8 mouse cellular contexts compared by ENCODE assay signal in genomic region chr7:45555787-45556186, GRCm38 (mm10). TPM values are rescaled to one million over a fixed set of nuclear protein-coding genes. Genes with fewer than 3 reads are reported as not detected.
DNase-seq lines count a peak whose midpoint lies in the region; ATAC-seq lines count a peak whose summit lies in the region.

No protein-coding gene starts in this region.

- peaks cover 23% of the 10 kb centered on the region for H3K4me1 ChIP-seq in limb, embryonic 10.5 days

- peak; percentile 63 for DNase-seq in ovary, adult 18-20 months (ENCODE audit: low spot score)
- DNase-seq in ovary, postnatal 10 days (ENCODE audit: low spot score): no peak
- peak; percentile 78 for DNase-seq in cerebellum, adult 11 months
- DNase-seq in frontal cortex, adult 2 months (ENCODE audit: extremely low spot score in 1 of 2, low spot score in 1 of 2): peak; percentile 32 to 83
- peak; percentile 78 for DNase-seq in kidney, adult 11 months
- DNase-seq in limb, embryonic 10.5 days (ENCODE audit: low spot score): peak; percentile 89
- peak; percentile 79 for DNase-seq in thymus, postnatal 0 days (ENCODE audit: low spot score)

- H3K36me3 ChIP-seq in limb, embryonic 10.5 days: no peaks in the 10 kb centered on the region

- no peak overlapping the region for H3K27ac ChIP-seq in limb, embryonic 10.5 days

- 41% methylated on average over 8 of the region's 8 CpGs for WGBS in limb, embryonic 10.5 days

- peak; percentile 90 for ATAC-seq in neutrophil, adult 5-6 weeks (ENCODE audit: extremely low read depth, insufficient number of reproducible peaks, low FRiP score, poor library complexity, severe bottlenecking)

- no peak overlapping the region for H3K4me3 ChIP-seq in limb, embryonic 10.5 days

- H3K9me3 ChIP-seq in limb, embryonic 10.5 days (replicated peaks): no peaks in the 10 kb centered on the region

- no peaks in the 10 kb centered on the region for H3K27me3 ChIP-seq in limb, embryonic 10.5 days (ENCODE audit: low read depth, poor library complexity, severe bottlenecking)

RNA-seq across cellular contexts. Expression of gene Hsd17b14, which starts 1.1 kb away (rescaled TPM):
- polyA plus RNA-seq in frontal cortex, adult 2 months (2012; rRNA removed): 0.34 and 0.53 TPM in 2 replicates
- polyA plus RNA-seq in limb, embryonic 10.5 days (2016; fragmentation: Nextera tagmentation; extraction: Ambion mirVana): 1.0 and 1.1 TPM in 2 replicates
- 0.37 TPM in 1 of 2 replicates, not detected in the other for total RNA-seq in neutrophil, adult 5-6 weeks (2017)
- 1.1 and 1.2 TPM in 2 replicates for polyA plus RNA-seq in thymus, postnatal 0 days (2015; fragmentation: Nextera tagmentation; extraction: Ambion mirVana)

RNA-seq across cellular contexts. Expression of gene Bcat2, which starts 14.2 kb away (rescaled TPM):
- 22.6 and 23.2 TPM in 2 replicates for polyA plus RNA-seq in frontal cortex, adult 2 months (2012; rRNA removed)
- polyA plus RNA-seq in limb, embryonic 10.5 days (2016; fragmentation: Nextera tagmentation; extraction: Ambion mirVana): 65.8 and 68.0 TPM in 2 replicates
- total RNA-seq in neutrophil, adult 5-6 weeks (2017): 14.9 and 17.3 TPM in 2 replicates
- polyA plus RNA-seq in thymus, postnatal 0 days (2015; fragmentation: Nextera tagmentation; extraction: Ambion mirVana): 86.5 and 87.3 TPM in 2 replicates

RNA-seq across cellular contexts. Expression of gene Plekha4, which starts 29.7 kb away (rescaled TPM):
- 5.4 and 8.5 TPM in 2 replicates for polyA plus RNA-seq in frontal cortex, adult 2 months (2012; rRNA removed)
- polyA plus RNA-seq in limb, embryonic 10.5 days (2016; fragmentation: Nextera tagmentation; extraction: Ambion mirVana): 0.43 and 1.0 TPM in 2 replicates
- total RNA-seq in neutrophil, adult 5-6 weeks (2017): 1.3 and 1.6 TPM in 2 replicates
- polyA plus RNA-seq in thymus, postnatal 0 days (2015; fragmentation: Nextera tagmentation; extraction: Ambion mirVana): 3.3 and 4.6 TPM in 2 replicates

RNA-seq across cellular contexts. Expression of gene Ppp1r15a, which starts 29.7 kb away (rescaled TPM):
- 19.9 and 20.3 TPM in 2 replicates for polyA plus RNA-seq in frontal cortex, adult 2 months (2012; rRNA removed)
- polyA plus RNA-seq in limb, embryonic 10.5 days (2016; fragmentation: Nextera tagmentation; extraction: Ambion mirVana): 22.4 and 25.7 TPM in 2 replicates
- total RNA-seq in neutrophil, adult 5-6 weeks (2017): 288 and 364 TPM in 2 replicates
- 16.2 and 17.2 TPM in 2 replicates for polyA plus RNA-seq in thymus, postnatal 0 days (2015; fragmentation: Nextera tagmentation; extraction: Ambion mirVana)

RNA-seq across cellular contexts. Expression of gene Nucb1, which starts 45.6 kb away (rescaled TPM):
- 88.5 and 103 TPM in 2 replicates for polyA plus RNA-seq in frontal cortex, adult 2 months (2012; rRNA removed)
- 116 and 125 TPM in 2 replicates for polyA plus RNA-seq in limb, embryonic 10.5 days (2016; fragmentation: Nextera tagmentation; extraction: Ambion mirVana)
- 90.4 and 101 TPM in 2 replicates for total RNA-seq in neutrophil, adult 5-6 weeks (2017)
- polyA plus RNA-seq in thymus, postnatal 0 days (2015; fragmentation: Nextera tagmentation; extraction: Ambion mirVana): 110 and 111 TPM in 2 replicates
